Mouse (Mus musculus) heart, postnatal 0 days (tissue): ENCODE results near the gene Marco.

Experiments used
- CTCF ChIP-seq: IDR thresholded peaks from 2 replicates; pipeline ENCODE4 v1.5.1; 2016; ENCODE audit warnings: antibody characterized with exemption, control low read depth, low read depth
- EP300 ChIP-seq: IDR thresholded peaks from 2 replicates; pipeline ENCODE4 v1.6.1; 2016; ENCODE audit warnings: antibody characterized with exemption, low read depth

DNA sequence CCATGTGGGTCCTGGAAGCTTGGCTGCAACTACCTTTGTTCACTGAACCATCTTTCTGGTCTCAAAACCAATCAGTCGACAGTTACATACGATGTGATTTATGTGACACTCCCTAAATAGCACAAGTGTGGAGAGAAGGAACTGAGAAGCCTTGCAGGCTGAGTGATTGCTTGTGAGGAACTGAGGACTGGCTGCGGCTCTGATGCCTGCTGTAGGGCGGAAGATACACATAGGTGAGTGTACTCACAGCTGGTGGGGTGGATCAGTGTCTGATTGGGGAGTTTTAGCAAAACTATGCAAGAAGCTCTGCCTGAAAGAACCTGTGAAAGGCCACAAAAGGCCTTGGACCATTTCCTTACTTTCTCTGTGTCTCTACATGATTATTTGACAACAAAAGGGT, 3.3 kb downstream of the Marco start:
- TF ChIP-seq CTCF (no peak), EP300 (no peak)
